Mouse (Mus musculus) neural tube, embryonic 14.5 days (tissue): ENCODE data around the gene Lrp1. TPM values are rescaled to one million over a fixed set of nuclear protein-coding genes. Genes with fewer than 3 reads are reported as not detected.

Experiments used
- ATAC-seq: fragments of 200-750 bp; cut with Nextera tagmentation; 2 replicates; pipeline ENCODE4 v1.8.0; 2017; ENCODE audit warnings: low read depth, mild to moderate bottlenecking, moderate TSS enrichment, moderate library complexity
- H3K27ac ChIP-seq: fragments of 300-500 bp; sonication (generic); 2 replicates; pipeline ENCODE4 v1.5.1; 2014; ENCODE audit warnings: low read depth, mild to moderate bottlenecking, control low read depth, low read length, moderate library complexity, mixed read lengths
- H3K27me3 ChIP-seq: fragments of 300-500 bp; sonication (generic); 2 replicates; pipeline ENCODE4 v1.6.1; 2014; ENCODE audit warnings: low read length; ENCODE audit not compliant: control insufficient read depth, insufficient read depth
- H3K36me3 ChIP-seq: fragments of 300-500 bp; sonication (generic); 2 replicates; pipeline ENCODE4 v1.6.1; 2014; ENCODE audit warnings: low read length, mixed read lengths; ENCODE audit not compliant: control insufficient read depth, insufficient read depth
- H3K4me1 ChIP-seq: fragments of 300-500 bp; sonication (generic); 2 replicates; pipeline ENCODE4 v1.6.1; 2014; ENCODE audit warnings: low read length; ENCODE audit not compliant: control insufficient read depth, insufficient read depth
- H3K4me2 ChIP-seq: fragments of 300-500 bp; sonication (generic); 2 replicates; pipeline ENCODE4 v1.6.1; 2014; ENCODE audit warnings: mild to moderate bottlenecking, low read depth, low read length, control low read depth
- H3K4me3 ChIP-seq: fragments of 300-500 bp; sonication (generic); 2 replicates; pipeline ENCODE4 v1.5.1; 2014; ENCODE audit warnings: low read depth, low read length, control low read depth, mixed read lengths
- H3K9ac ChIP-seq: fragments of 300-500 bp; sonication (generic); replicated peaks from 2 replicates; pipeline ENCODE4 v1.6.1; 2014; ENCODE audit warnings: low read depth, mild to moderate bottlenecking, control low read depth, low read length, mixed read lengths
- H3K9me3 ChIP-seq: fragments of 300-500 bp; sonication (generic); 2 replicates; pipeline ENCODE4 v1.6.1; 2016; ENCODE audit warnings: low read length; ENCODE audit not compliant: control insufficient read depth
- WGBS: fragments of 180-500 bp; shearing (Covaris S2); extraction: QIAGEN DNeasy Blood & Tissue Kit; methylation state at CpG from one replicate; pipeline ENCODE4 v1.1.7; 2014; 5-methylcytosine and 5-hydroxymethylcytosine counted together
- polyA plus RNA-seq: library from polyadenylated mRNA; unstranded; fragments of >200 nt; fragmentation: Nextera tagmentation; extraction: Ambion mirVana; gene quantifications from 2 replicates; pipeline ENCODE4 v1.2.1, GENCODE M21; 2014

The Lrp1 gene
- 110 and 125 TPM in 2 replicates for polyA plus RNA-seq

DNA sequence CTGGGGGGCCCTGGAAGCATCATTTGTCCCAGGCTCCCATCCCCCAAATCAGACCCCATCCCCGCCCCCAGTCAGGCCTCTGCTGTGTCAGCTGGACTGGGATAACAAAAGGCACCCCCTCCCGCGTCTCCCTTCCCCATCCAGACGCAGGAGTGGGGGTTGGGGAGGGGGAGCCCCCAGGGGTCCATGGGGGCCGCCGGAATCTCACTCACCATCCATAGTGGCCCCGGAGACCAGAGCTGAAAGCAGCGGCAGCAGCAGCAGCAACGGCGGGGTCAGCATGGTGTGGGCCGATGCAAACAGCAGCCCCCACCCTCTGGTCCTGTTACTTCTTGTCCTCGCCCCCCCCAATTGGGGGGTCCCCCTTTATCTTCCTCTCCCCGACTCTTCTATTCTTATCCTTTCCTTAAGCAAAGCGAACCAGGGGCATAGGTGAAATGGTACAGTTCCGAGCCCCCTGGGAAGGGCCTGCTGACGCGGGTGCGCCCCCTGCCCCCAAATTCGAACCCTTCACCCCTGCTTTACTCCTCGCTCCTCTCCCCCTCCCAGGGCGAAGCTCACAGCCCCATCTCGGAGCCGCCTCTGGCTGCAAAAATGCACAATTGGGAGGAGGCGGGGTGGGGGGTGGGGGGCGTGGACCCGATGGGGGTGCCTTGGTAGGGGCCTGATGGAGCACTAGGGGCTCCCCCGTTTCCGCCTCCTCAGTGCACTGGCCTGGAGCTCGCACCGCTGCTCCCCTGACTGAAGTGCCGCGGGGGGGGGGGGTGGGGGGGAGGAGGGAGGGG lies at the start of gene Lrp1:
Lrp1 (minus strand) TSS at position 743 of the 785 bp plus-strand sequence.
- Histone ChIP-seq H3K4me1 (peaks cover 38% of the 10 kb centered on the region), H3K27ac (peak within 1 kb of the TSS; percentile 91), H3K4me3 (peak within 1 kb of the TSS; percentile 88), H3K9me3 (no peaks in the 10 kb centered on the region), H3K27me3 (no peaks in the 10 kb centered on the region), H3K4me2 (peak within 1 kb of the TSS; percentile 91), H3K9ac (peak within 1 kb of the TSS; percentile 97), H3K36me3 (no peaks in the 10 kb centered on the region)
- ATAC-seq = peak; percentile 82
- WGBS = under 1% methylated on average over 26 of the region's 32 CpGs

DNA sequence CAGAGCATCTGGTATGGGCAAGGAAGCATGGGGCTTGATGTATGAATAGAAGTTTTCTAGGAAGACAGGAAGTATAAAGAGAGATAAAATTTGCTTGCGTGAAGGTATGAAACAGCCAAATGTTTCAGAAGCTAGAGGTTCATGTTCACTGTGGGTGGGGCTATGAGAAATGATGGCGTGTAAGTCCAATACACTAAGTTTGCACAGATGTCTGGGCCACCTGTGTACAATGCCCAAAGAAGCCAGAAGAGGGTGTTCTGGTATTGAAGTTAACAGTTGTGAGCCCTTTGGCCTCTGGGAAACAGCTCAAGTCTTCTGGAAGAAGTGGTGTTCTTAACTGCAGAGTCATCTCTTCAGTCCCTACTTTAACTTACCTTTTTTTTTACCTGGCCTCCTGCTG lies 49.2 kb upstream of the Lrp1 start:
- Histone ChIP-seq H3K9me3 (no peaks in the 10 kb centered on the region), H3K4me1 (peaks cover 11% of the 10 kb centered on the region; the same call in 1 of the 2 replicates), H3K4me2 (no peak overlapping the region), H3K9ac (no peak overlapping the region), H3K36me3 (no peaks in the 10 kb centered on the region), H3K27me3 (peaks cover 17% of the 10 kb centered on the region), H3K4me3 (no peak overlapping the region), H3K27ac (no peak overlapping the region)
- 94% methylated on average over 2 of the region's 2 CpGs for WGBS
- no peak for ATAC-seq

GRCm38 (mm10) chr10:127669170-127669569 lies 48.2 kb upstream of the Lrp1 start:
- Histone ChIP-seq H3K4me3 (no peak overlapping the region), H3K4me2 (peak overlapping the region; percentile 71; the same call in 1 of the 2 replicates), H3K27ac (no peak overlapping the region), H3K4me1 (peaks cover 11% of the 10 kb centered on the region; the same call in 1 of the 2 replicates), H3K9ac (no peak overlapping the region), H3K9me3 (no peaks in the 10 kb centered on the region), H3K27me3 (peaks cover 22% of the 10 kb centered on the region), H3K36me3 (no peaks in the 10 kb centered on the region)
- 19% methylated on average over 7 of the region's 7 CpGs for WGBS
- no peak for ATAC-seq

DNA sequence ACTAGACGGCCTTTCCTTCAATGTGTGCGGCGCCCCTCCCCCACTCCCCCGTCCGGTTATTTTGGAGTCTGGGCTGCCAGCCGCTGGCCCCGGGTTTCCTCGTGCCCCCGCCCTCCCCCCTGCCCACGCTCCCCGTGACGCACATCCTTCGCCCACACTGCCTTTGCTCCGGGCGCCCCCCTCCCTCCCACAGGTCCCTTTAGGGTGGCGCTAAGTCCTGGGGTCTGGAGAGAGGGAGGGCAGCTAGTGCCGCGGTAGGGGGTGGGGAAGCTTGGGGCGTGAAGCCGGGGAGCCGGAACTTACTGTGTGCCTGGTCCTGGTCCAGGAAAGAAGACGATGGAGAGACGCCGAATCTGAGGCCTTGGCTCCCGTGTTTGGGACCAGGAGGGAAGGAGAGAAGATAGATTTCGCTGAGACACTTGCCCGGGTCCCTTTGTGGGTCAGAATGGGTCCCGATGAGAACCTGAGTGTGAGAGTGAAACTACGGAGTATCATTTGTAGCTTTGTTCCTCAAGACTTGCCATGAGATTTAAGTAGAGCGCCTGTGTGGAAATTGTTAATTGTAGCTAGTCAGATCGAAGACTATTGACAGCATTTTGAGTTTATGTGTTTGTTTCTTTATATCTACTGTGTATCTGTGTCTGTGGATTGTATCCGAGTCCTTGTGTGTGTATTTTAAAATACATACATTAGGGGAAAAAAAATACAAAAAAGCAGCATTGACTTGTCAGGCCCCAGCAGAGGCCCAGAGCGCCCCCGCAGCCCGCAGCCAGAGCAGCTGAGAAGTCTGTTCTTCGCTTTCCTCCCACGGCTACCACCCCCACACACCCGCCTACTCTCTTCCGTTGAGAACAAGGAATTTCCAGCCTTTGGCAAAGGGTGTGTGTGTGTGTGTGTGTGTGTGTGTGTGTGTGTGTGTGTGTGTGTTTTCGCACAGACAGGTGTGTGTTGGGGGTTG lies 47.4 kb upstream of the Lrp1 start, which contains the start of gene Nab2:
Nab2 (minus strand) TSS at position 476 of the 958 bp plus-strand sequence.
- H3K27ac ChIP-seq = peak within 1 kb of the TSS; percentile 56; the same call in 1 of the 2 replicates
- 2% methylated on average over 39 of the region's 40 CpGs for WGBS
- peaks cover 11% of the 10 kb centered on the region; the same call in 1 of the 2 replicates for H3K4me1 ChIP-seq
- peak within 1 kb of the TSS; percentile 71 for H3K4me2 ChIP-seq
- ATAC-seq = 0 out of 2 replicates have a peak, but pooled peaks have one; percentile 27
- peak within 1 kb of the TSS; percentile 43 for H3K4me3 ChIP-seq
- H3K9me3 ChIP-seq = no peaks in the 10 kb centered on the region
- H3K36me3 ChIP-seq = no peaks in the 10 kb centered on the region
- H3K9ac ChIP-seq = peak within 1 kb of the TSS; percentile 51
- peaks cover 29% of the 10 kb centered on the region for H3K27me3 ChIP-seq

GRCm38 (mm10) chr10:127667269-127668092 lies 46.5 kb upstream of the Lrp1 start:
- peaks cover 37% of the 10 kb centered on the region for H3K27me3 ChIP-seq
- peak overlapping the region; percentile 56; the same call in 1 of the 2 replicates for H3K27ac ChIP-seq
- H3K9ac ChIP-seq = peak overlapping the region; percentile 51; the same call in 1 of the 2 replicates
- no peaks in the 10 kb centered on the region for H3K9me3 ChIP-seq
- H3K4me1 ChIP-seq = peaks cover 11% of the 10 kb centered on the region; the same call in 1 of the 2 replicates
- H3K36me3 ChIP-seq = no peaks in the 10 kb centered on the region
- H3K4me3 ChIP-seq = peak overlapping the region; percentile 43
- ATAC-seq = peak; percentile 29; the same call in 1 of the 2 replicates
- 2% methylated on average over 34 of the region's 35 CpGs for WGBS
- peak overlapping the region; percentile 71 for H3K4me2 ChIP-seq

- H3K4me1 ChIP-seq = peaks cover 14% of the 10 kb centered on the region; the same call in 1 of the 2 replicates
- H3K4me3 ChIP-seq = peak within 1 kb of the TSS; percentile 43
- peak within 1 kb of the TSS; percentile 53; the same call in 1 of the 2 replicates for H3K27ac ChIP-seq
- H3K4me2 ChIP-seq = peak within 1 kb of the TSS; percentile 71
- WGBS = 1% methylated on average over 63 of the region's 73 CpGs
- no peaks in the 10 kb centered on the region for H3K36me3 ChIP-seq
- H3K9me3 ChIP-seq = no peaks in the 10 kb centered on the region
- peaks cover 37% of the 10 kb centered on the region for H3K27me3 ChIP-seq
- H3K9ac ChIP-seq = peak within 1 kb of the TSS; percentile 41
- ATAC-seq = peak; percentile 47
Measured at GRCm38 (mm10) chr10:127666501-127667268, 45.7 kb upstream of the Lrp1 start, which contains the start of gene Nemp1. Gene Nemp1, plus strand, starts transcription at chr10:127666901.

DNA sequence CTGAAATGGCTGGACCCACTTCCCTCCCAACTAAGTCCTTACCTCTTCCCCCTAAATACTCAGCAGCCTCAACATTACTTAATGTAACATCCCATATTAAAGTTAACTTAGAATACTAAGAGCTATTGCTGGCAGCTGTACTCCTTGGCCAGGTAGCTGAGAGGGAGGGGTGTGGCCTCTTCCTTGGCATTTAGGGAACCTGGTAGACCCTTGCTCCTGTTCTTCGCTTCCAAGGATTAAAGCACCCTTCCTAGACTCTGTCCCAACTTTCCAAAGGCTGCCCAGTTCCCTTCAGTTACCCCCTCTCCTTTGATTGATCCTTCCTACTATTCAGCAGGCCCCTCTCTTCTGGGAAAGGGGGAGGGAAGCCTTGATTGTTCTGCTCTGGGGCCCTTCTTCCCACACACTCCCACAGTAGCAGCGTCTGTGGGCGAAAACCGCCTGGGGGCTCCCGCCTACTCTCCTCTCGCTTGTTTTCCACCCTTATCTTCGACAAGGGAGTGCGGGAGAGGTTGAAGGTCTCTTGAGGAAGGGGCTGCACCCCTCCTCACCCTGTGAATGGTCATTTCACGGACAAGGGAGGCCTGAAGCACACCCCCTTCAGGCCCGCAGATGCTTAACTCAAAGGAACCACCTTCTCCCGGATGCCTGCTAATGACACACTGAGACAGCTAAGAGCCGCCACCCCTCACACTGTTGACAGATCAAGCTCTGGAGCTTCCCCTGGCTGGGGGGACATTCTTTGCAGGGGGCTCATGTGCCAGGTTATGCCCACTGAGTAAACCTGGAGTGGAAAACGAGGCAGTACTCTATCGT lies 44.6 kb upstream of the Lrp1 start:
- Histone ChIP-seq H3K4me2 (peak overlapping the region; percentile 71), H3K27ac (no peak overlapping the region; the same call in 1 of the 2 replicates), H3K9ac (peak overlapping the region; percentile 41; the same call in 1 of the 2 replicates), H3K27me3 (peaks cover 45% of the 10 kb centered on the region), H3K4me3 (peak overlapping the region; percentile 43), H3K4me1 (peaks cover 14% of the 10 kb centered on the region; the same call in 1 of the 2 replicates), H3K36me3 (no peaks in the 10 kb centered on the region), H3K9me3 (no peaks in the 10 kb centered on the region)
- ATAC-seq = no peak
- WGBS = 2% methylated on average over 14 of the region's 14 CpGs
